Mouse (Mus musculus): ENCODE data around the gene Ttc28.

The Ttc28 gene

GRCm38 (mm10) chr5:111012064-111012463 is 132.5 kb downstream of the Ttc28 start:
- no peak for DNase-seq

DNA sequence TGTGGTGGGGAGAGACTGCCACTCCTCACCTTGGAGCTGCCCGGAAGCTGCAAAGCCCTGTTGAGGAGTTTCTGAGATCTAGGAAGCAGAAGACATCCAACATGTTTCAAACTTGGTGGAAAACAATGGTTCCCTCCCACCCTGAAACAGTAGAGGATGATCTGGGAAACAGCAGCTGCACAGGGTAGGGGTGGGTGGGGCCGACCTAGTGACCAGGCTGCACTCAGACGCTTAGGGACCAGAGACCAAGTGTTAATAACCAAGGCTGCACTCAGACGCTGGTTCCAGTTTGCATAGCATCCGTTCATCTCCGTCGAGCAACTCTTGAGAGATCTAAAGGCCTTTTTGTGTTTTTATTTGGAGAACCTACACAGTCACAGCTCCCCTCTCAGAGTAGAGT is 133.0 kb downstream of the Ttc28 start:
- no peak for DNase-seq

DNA sequence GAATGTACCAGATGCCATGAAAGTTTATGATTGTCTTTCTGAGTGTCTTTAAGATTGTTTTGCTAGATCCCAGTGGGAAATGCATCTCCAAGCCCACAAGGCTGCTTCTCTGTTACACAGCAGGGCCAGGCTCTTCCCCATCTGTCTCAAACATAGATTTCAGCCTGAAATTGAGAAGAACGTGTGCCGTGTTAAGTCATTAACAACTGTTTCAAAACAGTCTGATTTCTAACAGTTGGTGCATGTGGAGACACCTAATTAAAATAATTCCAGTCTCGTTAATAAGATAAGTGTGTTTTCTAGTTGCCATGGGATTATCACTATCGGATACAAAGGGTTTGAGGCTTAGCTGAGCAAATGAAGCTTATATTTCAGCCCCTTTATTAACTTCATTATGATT is 135.4 kb downstream of the Ttc28 start:
- DNase-seq: no peak

DNA sequence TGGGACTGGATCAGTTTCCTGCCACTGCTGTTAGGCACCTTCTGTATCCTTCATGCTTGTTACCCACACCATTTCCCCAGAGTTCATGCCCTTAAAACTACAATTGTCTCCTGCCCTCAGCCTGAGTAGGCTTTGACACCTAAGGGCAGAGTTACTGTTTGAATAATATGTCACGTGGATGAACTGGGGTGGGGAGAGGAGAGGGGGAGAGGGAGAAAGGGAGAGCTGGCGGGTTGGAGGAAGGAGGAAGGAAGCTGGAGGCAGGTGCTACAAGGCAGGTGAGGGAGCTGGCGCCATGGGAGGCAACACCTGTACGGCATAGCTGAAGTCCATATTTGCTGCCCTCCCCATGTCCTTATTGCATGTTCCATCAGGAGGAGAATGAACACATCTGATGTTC is 137.7 kb downstream of the Ttc28 start:
- no peak for DNase-seq

DNA sequence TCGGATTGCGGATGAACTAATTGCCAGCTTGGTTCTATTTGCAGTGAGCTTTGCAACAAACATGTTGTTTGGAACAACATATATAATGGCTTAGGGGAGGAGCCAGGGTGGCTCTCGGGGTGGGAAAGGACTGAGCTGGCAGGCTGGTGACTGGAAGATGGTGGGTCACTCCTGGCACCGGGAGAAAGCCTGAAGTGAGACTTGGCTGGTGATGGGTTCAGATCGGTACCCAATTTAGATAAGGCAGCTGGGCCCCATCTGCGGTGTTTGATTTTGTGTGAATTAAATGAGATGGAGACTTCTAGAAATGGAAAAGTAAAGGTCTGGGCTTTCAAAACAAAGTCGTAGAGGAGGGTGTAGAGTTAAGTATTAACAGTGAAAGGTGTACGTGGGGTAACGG is 142.7 kb downstream of the Ttc28 start:
- DNase-seq: no peak

DNA sequence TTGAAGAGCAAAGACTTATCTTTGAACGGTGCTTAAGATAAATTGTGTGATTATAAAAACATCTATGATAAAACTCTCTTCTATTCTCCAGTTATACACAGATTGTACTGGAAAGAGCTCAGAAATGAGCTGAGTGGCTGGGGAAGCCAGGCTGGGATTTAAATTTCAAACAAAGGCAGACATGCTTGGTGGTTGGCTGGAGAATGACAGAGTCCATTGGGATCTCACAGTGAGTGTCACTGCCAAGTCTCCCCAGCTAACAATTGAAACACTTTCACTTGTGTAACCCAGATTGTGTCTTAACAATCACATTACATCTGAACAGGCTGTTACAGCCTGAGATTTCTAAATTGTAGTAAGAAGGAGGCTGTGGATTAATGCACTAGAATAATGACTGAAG is 143.3 kb downstream of the Ttc28 start:
- no peak for DNase-seq

GRCm38 (mm10) chr5:111024621-111025020 is 145.0 kb downstream of the Ttc28 start:
- DNase-seq: no peak

- peak; percentile 21 to 38 for DNase-seq
These were observed 145.9 kb downstream of the Ttc28 start for GRCm38 (mm10) chr5:111025476-111025875.

DNA sequence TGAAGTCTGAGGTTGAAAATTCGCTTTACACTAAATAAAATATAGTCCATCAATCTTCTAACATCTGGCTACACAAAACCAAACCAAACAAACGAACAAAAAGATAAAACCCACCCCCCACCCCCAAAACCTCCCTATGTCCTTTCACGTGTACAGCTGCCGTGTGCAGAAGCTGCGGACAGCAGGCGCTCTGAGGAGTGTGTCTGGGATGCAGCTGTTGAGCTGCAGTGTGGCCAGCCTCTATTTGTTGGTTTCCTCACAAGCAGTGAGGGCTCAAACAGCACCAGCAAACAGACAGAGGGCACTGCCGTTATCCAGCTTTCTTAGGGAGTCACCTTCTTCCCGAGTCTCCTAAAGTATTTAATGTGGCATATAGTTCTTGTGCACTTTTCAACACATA is 146.6 kb downstream of the Ttc28 start:
- no peak for DNase-seq

- DNase-seq: no peak
These were observed 148.7 kb downstream of the Ttc28 start for GRCm38 (mm10) chr5:111028340-111028739.

DNA sequence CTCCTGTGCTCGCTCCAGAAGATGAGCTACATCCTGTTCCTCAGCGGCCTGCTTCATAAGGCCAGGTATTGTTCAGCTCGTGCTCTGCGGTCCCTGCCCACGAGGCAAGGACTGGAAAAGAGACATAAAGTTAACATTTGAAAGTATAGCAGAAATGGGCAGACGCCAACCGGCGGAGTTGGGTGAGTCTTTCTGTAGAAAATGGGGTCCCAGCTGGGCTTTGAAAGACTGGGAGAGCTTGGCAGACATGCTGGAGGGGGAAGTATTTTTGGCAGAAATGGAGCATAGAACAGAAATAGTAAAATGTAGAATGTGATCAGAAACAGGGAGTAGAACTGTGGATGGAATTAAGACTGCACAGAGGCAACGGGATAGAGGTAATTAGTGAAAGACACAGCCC is 149.3 kb downstream of the Ttc28 start:
- DNase-seq: no peak

- DNase-seq: no peak
These were observed 153.2 kb downstream of the Ttc28 start for GRCm38 (mm10) chr5:111032687-111033295.

DNA sequence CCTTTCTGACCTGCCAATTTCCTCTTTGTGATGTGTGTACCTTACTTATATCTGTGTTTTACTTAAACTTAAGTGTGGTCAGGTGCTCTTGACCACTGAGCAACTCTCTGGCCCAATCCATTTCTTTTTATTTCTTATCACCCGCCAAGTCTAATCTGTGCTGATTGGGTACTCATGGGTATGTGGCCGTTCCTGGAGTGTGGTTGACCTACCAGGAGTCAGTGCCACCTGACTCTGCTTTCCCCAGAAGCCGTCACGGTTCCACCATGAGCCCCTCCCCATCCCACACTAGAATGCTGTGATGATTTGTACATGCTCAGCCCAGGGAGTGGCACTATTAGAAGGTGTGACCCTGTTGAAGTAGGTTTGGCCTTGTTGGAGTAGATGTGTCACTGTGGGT is 153.9 kb downstream of the Ttc28 start:
- no peak for DNase-seq

- DNase-seq: no peak
These were observed 157.6 kb downstream of the Ttc28 start for GRCm38 (mm10) chr5:111037123-111037748.

- DNase-seq: peak; percentile 17 to 26
These were observed 160.2 kb downstream of the Ttc28 start for GRCm38 (mm10) chr5:111039771-111040170.

DNA sequence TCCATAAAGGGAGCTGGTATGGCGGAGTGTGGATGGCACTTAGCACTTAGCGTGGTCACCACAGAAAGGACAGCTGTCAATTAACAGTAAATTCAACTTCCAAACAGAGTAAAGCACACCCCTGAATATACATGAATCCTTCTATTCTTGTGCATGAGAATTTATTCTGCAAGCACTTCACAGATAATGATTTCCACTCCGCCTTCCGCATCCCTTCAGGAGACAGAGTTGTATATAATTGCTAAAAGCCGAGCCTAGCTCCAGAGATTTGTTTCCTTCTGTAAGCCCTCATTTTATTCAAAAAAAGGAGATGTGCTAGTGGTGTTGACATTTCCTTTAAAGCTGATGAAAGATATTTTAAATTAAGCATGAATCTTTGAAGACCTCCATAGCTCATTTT is 162.3 kb downstream of the Ttc28 start:
- DNase-seq: no peak

DNA sequence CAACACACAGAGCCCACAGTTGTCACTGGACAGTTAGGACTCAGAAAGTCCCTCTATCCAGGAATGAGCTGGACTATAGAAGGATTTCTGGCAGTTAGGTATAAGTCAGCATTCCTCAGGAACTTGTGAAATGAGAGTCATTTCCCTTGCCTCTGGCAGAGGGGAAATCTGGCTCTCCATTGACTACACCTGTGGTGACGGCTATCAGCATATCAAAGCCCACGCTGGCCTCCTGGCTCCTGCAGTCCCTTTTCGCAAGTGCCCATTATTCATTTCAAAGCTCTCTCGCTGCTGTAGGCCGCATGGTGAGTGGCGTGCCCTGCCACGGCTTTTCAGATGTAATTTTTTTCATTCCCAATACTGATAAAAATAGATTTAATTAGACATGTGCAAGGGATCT is 164.6 kb downstream of the Ttc28 start:
- DNase-seq: no peak

GRCm38 (mm10) chr5:111046359-111046758 is 166.8 kb downstream of the Ttc28 start:
- DNase-seq: no peak

GRCm38 (mm10) chr5:111046841-111047476 is 167.4 kb downstream of the Ttc28 start:
- DNase-seq: no peak

- no peak for DNase-seq
These were observed 168.4 kb downstream of the Ttc28 start for GRCm38 (mm10) chr5:111048036-111048435.

- no peak for DNase-seq
These were observed 170.0 kb downstream of the Ttc28 start for GRCm38 (mm10) chr5:111049584-111049983.

GRCm38 (mm10) chr5:111050135-111050534 is 170.5 kb downstream of the Ttc28 start:
- DNase-seq: no peak

- no peak for DNase-seq
These were observed 174.8 kb downstream of the Ttc28 start for GRCm38 (mm10) chr5:111054380-111054779.

GRCm38 (mm10) chr5:111054848-111055428 is 175.3 kb downstream of the Ttc28 start:
- no peak for DNase-seq

Measured in thymus, postnatal 36 days (tissue).